Mouse (Mus musculus): ENCODE data around the gene Olfr376. TPM values are rescaled to one million over a fixed set of nuclear protein-coding genes. Genes with fewer than 3 reads are reported as not detected.

Olfr376 gene
- not detected in 2 replicates for polyA plus RNA-seq (2016; fragmentation: Nextera tagmentation; extraction: Ambion mirVana)

GRCm38 (mm10) chr11:73370946-73371345, at the start of gene Olfr376:
Gene Olfr376, plus strand, starts transcription at chr11:73371246.
- Histone ChIP-seq H3K4me1 (no peaks in the 10 kb centered on the region), H3K4me3 (no peak within 1 kb of the TSS), H3K9me3 (replicated peaks) (peaks cover 7% of the 10 kb centered on the region; the same call in 1 of the 2 replicates), H3K36me3 (no peaks in the 10 kb centered on the region), H3K27me3 (ENCODE audit: low read depth, poor library complexity, severe bottlenecking) (no peaks in the 10 kb centered on the region), H3K27ac (replicated peaks) (no peak within 1 kb of the TSS)
- WGBS: 92% methylated on average over 2 of the region's 2 CpGs
- no peak for DNase-seq (ENCODE audit: low spot score)

DNA sequence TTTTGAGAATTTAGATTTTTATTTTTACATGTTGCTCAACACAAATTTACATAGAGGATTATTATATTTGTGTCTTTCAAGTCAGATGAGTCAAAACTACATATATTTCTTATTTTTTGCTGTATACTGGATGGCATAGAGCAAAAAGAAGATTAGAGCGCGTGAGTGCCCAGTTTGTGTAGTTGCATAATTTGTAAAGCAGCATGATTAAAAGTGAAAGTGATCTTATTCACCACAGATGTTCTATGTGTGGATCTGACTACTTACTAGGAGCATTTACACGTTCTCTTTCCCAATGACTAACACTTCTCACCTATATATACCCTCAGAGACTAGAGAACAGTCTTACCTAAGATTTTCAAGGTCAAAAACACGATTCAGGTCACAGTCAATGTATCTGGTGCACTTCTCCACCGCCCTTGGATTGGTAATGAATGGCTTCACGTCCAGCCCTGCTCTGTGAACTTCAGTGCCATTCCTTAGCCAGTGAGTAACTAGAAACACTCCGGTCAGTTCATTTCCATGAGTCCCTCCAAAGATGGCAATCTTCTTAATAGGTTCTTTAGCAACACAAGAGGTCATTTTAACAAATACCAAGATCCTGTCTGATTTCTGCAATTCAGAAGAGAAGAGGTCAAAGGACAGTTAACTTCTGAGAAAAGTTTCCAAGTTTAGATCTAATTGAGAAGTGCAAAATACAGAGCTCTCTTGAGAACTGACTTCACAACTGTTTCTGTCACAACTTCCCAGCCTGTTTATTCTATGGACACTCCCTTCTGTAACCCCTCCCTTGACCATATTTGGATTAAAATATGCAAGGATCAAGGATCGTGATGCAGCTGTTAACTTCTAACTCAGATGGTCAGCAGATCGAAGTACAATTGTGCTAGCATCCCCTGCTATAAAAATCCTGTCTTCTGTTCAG, 46.9 kb upstream of the Olfr376 start:
- WGBS: 79% methylated on average over 9 of the region's 9 CpGs
- no peak for DNase-seq (ENCODE audit: low spot score)

DNA sequence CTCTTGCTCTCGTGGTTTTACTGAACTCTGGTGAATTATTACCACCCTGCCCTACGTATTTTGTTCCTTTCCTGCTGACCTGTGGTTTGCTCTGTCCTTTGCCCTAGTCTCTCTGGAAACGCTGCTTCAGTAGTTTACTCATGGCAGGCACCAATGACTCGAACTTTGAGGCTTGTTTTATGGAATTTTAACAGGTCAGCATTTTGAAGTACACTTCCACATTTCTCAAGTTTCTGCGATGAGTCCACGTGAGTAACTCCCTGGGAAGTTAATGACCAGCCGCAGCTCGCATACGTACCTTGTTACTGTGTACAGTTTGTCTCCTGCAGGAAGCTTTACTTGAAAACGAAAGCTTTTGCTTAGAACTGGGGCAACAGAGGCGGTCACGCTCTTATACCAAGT, 44.6 kb upstream of the Olfr376 start:
- no peak for DNase-seq (ENCODE audit: low spot score)
- Histone ChIP-seq H3K4me1 (no peaks in the 10 kb centered on the region), H3K27ac (replicated peaks) (no peak overlapping the region), H3K36me3 (no peaks in the 10 kb centered on the region), H3K27me3 (ENCODE audit: low read depth, poor library complexity, severe bottlenecking) (no peaks in the 10 kb centered on the region), H3K4me3 (no peak overlapping the region), H3K9me3 (replicated peaks) (peaks cover 9% of the 10 kb centered on the region; the same call in 1 of the 2 replicates)
- WGBS: 71% methylated on average over 12 of the region's 12 CpGs

More for the DNA sequence above, 46.9 kb upstream of the Olfr376 start:
- Histone ChIP-seq H3K4me3 (no peak overlapping the region), H3K27me3 (ENCODE audit: low read depth, poor library complexity, severe bottlenecking) (no peaks in the 10 kb centered on the region), H3K9me3 (replicated peaks) (peaks cover 2% of the 10 kb centered on the region; the same call in 1 of the 2 replicates), H3K36me3 (no peaks in the 10 kb centered on the region), H3K4me1 (no peaks in the 10 kb centered on the region), H3K27ac (replicated peaks) (no peak overlapping the region)

DNA sequence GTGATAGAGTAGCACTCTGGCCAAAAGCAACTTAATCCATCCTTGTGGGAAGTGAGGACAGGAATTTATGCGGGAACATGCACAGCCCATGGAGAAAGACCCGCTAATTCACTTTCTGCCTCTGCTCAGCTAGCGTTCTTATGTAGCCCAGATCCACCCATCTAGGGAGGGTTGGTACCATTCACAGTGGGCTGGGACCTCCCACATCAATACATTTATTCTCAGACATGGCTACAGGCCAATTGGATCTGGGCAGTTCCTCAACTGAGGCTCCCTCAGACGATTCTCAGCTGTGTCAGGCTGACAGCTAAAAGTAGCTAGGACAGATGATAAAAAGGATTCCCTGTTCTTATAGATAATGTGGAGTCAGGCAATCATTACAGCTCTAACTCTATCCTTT, 43.7 kb upstream of the Olfr376 start:
- peaks cover 9% of the 10 kb centered on the region; the same call in 1 of the 2 replicates for H3K9me3 ChIP-seq (replicated peaks)
- WGBS: 78% methylated on average over 4 of the region's 4 CpGs
- H3K4me3 ChIP-seq: no peak overlapping the region
- no peaks in the 10 kb centered on the region for H3K36me3 ChIP-seq
- no peak for DNase-seq (ENCODE audit: low spot score)
- no peaks in the 10 kb centered on the region for H3K27me3 ChIP-seq (ENCODE audit: low read depth, poor library complexity, severe bottlenecking)
- no peak overlapping the region for H3K27ac ChIP-seq (replicated peaks)
- H3K4me1 ChIP-seq: no peaks in the 10 kb centered on the region

DNA sequence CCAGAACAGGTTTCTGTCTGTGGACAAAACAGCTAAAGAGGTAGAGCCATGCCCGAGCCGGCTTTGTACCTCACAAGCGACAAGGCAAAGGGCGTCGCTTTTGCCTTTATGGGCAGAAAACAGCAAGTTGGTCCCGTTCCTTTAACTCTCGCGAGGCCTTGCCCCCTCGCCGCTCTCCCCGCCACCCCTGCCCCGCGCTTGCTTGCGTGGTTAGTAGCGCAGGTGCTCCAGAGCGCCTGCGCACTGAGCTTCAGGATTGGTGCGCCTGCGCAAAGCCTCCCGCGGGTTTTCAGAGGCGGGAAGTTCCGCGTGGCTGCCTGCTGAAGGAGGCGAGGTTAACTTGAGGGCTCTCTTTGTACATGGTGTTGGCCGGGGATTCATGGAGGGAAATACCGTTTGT, 41.6 kb upstream of the Olfr376 start, which contains the start of the genes Aspa, Gm49340 and Spata22:
Gene Aspa, minus strand, starts transcription at position 155 of the 400 bp plus-strand sequence.
Gene Gm49340, plus strand, starts transcription at position 300 of the 400 bp plus-strand sequence.
Gene Spata22, plus strand, starts transcription at position 300 of the 400 bp plus-strand sequence.
- no peaks in the 10 kb centered on the region for H3K36me3 ChIP-seq
- H3K4me1 ChIP-seq: no peaks in the 10 kb centered on the region
- H3K4me3 ChIP-seq: no peak within 1 kb of the TSS
- H3K27me3 ChIP-seq (ENCODE audit: low read depth, poor library complexity, severe bottlenecking): no peaks in the 10 kb centered on the region
- H3K27ac ChIP-seq (replicated peaks): no peak within 1 kb of the TSS
- peaks cover 9% of the 10 kb centered on the region; the same call in 1 of the 2 replicates for H3K9me3 ChIP-seq (replicated peaks)
- 81% methylated on average over 27 of the region's 27 CpGs for WGBS
- no peak for DNase-seq (ENCODE audit: low spot score)

DNA sequence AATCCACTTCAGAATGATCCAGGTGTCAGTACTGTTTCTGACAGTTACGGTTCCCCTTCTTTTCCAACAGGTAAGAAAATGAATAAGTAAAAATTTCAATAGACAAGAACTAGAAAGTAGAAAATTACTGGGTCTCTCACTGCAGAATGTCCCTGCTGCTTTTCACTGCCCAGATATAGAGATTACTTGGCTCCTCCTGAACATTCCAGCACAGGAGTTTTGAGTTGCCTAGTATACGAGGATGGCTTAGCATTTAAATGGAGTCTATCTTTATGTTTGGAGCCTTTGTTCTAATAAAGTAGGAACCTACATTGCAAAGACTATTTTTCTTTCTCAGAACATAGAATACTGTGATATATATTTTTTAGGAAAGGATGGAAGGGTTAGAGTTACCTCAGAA, 37.7 kb upstream of the Olfr376 start:
- no peak for DNase-seq (ENCODE audit: low spot score)
- Histone ChIP-seq H3K27ac (replicated peaks) (no peak overlapping the region), H3K4me3 (no peak overlapping the region), H3K9me3 (replicated peaks) (peaks cover 9% of the 10 kb centered on the region; the same call in 1 of the 2 replicates), H3K4me1 (no peaks in the 10 kb centered on the region), H3K36me3 (no peaks in the 10 kb centered on the region), H3K27me3 (ENCODE audit: low read depth, poor library complexity, severe bottlenecking) (no peaks in the 10 kb centered on the region)
- WGBS: 68% methylated on average over 2 of the region's 2 CpGs

DNA sequence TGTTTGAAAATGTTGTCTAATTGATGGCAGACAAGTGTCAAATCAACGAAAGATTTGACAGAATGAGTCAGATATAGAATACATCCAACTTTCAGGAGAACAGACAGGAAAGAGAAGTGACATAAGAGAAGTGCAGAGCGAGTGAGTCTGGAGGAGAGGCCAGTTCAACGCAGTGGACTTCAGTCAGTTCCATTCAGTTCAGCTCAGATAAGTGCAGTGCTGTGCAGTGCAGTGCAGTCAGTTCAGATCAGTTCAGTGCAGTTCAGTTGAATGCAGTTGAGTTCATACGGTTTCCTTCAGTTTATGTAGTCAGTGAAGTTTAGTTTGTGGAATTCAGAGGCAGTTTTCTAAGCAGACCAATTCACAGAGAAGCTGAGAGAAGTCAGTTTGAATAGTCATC, 34.1 kb upstream of the Olfr376 start:
- no peaks in the 10 kb centered on the region for H3K27me3 ChIP-seq (ENCODE audit: low read depth, poor library complexity, severe bottlenecking)
- no peaks in the 10 kb centered on the region for H3K4me1 ChIP-seq
- WGBS: 81% methylated on average over 4 of the region's 4 CpGs
- no peak for DNase-seq (ENCODE audit: low spot score)
- H3K27ac ChIP-seq (replicated peaks): no peak overlapping the region
- H3K36me3 ChIP-seq: no peaks in the 10 kb centered on the region
- H3K9me3 ChIP-seq (replicated peaks): no peaks in the 10 kb centered on the region
- no peak overlapping the region for H3K4me3 ChIP-seq

DNA sequence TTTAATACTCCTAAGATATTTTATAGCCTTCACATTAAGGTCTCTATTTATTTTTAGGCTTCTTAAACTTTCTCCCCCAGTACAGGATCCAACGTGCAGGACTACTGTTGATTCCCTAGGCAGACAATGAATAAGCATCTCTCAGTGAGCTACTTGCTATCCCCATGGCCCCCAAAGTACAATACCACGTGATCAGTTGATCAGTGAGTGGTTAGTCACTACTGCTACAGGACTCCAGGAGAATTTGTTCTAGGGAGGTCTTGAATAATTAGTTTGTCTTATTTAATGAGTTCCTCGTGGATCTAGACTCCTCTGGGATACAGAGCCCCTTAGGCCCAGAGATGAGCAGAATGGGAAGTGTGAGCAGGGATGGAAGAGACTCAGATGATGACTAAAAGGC, 20.6 kb upstream of the Olfr376 start, which contains the start of gene Olfr20:
Gene Olfr20, plus strand, starts transcription at position 301 of the 400 bp plus-strand sequence.
- Histone ChIP-seq H3K4me3 (no peak within 1 kb of the TSS), H3K4me1 (no peaks in the 10 kb centered on the region), H3K9me3 (replicated peaks) (no peaks in the 10 kb centered on the region), H3K36me3 (no peaks in the 10 kb centered on the region), H3K27me3 (ENCODE audit: low read depth, poor library complexity, severe bottlenecking) (no peaks in the 10 kb centered on the region), H3K27ac (replicated peaks) (no peak within 1 kb of the TSS)
- 62% methylated on average over 3 of the region's 3 CpGs for WGBS
- DNase-seq (ENCODE audit: low spot score): no peak

GRCm38 (mm10) chr11:73395374-73395773, 24.3 kb downstream of the Olfr376 start:
- H3K4me1 ChIP-seq: no peaks in the 10 kb centered on the region
- H3K4me3 ChIP-seq: no peak overlapping the region
- DNase-seq (ENCODE audit: low spot score): no peak
- WGBS: 66% methylated on average over 4 of the region's 4 CpGs
- H3K27me3 ChIP-seq (ENCODE audit: low read depth, poor library complexity, severe bottlenecking): no peaks in the 10 kb centered on the region
- no peaks in the 10 kb centered on the region for H3K36me3 ChIP-seq
- H3K9me3 ChIP-seq (replicated peaks): no peaks in the 10 kb centered on the region; the same call in 1 of the 2 replicates
- H3K27ac ChIP-seq (replicated peaks): no peak overlapping the region

- no peak within 1 kb of the TSS for H3K4me3 ChIP-seq
- no peaks in the 10 kb centered on the region for H3K27me3 ChIP-seq (ENCODE audit: low read depth, poor library complexity, severe bottlenecking)
- no peaks in the 10 kb centered on the region for H3K36me3 ChIP-seq
- no peak within 1 kb of the TSS for H3K27ac ChIP-seq (replicated peaks)
- no peaks in the 10 kb centered on the region for H3K9me3 ChIP-seq (replicated peaks)
- no peak for DNase-seq (ENCODE audit: low spot score)
- no peaks in the 10 kb centered on the region for H3K4me1 ChIP-seq
Measured at GRCm38 (mm10) chr11:73399514-73399913, 28.5 kb downstream of the Olfr376 start, which contains the start of gene Olfr1. Gene Olfr1, minus strand, starts transcription at chr11:73399614.
